Mouse (Mus musculus) thymus, postnatal 36 days (tissue): ENCODE results near the gene Rundc3b.

ENCODE experiments used
- DNase-seq, 2 experiments: peaks; one replicate each; pipeline ENCODE4 v3.0.0; 2022; ENCODE audit warnings: mixed read lengths in 2 of 2

The Rundc3b gene

GRCm38 (mm10) chr5:8488701-8489297 lies 134.0 kb downstream of the Rundc3b start:
- no peak for DNase-seq

GRCm38 (mm10) chr5:8487989-8488700 lies 134.6 kb downstream of the Rundc3b start:
- DNase-seq: no peak

- DNase-seq: no peak
Measured at GRCm38 (mm10) chr5:8456561-8456960, 166.2 kb downstream of the Rundc3b start.

- no peak for DNase-seq
Measured at GRCm38 (mm10) chr5:8455565-8455964, 167.2 kb downstream of the Rundc3b start.
